Mouse (Mus musculus) adrenal gland, adult 18-20 months (tissue): ENCODE results near the gene Med24. TPM values are rescaled to one million over a fixed set of nuclear protein-coding genes. Genes with fewer than 3 reads are reported as not detected.
"Not testable (repeated sequence)": the region's sequence is repeated elsewhere in the genome, so short reads cannot be mapped to it uniquely, and the experiment has no call there.

Source experiments
- DNase-seq, 2 experiments: peaks; one replicate each; pipeline ENCODE4 v3.0.0; 2021 to 2022; ENCODE audit warnings: low spot score in 2 of 2
- total RNA-seq, 2 experiments: library from RNA; stranded (reverse); gene quantifications; 1 replicate in 1 of 2; 2 replicates in 1 of 2; pipeline ENCODE4 v1.2.3; 2021

Med24 gene
- total RNA-seq, 2 experiments from 2014 or later = 46.1 to 49.2 TPM

- no peak for DNase-seq
These were observed 33.8 kb downstream of the Med24 start for GRCm38 (mm10) chr11:98695408-98695807.

- no peak for DNase-seq
These were observed 34.9 kb downstream of the Med24 start for GRCm38 (mm10) chr11:98694301-98694700.

- no peak for DNase-seq
These were observed 35.5 kb downstream of the Med24 start for GRCm38 (mm10) chr11:98693746-98694145.

- DNase-seq = no peak
These were observed 36.0 kb downstream of the Med24 start for GRCm38 (mm10) chr11:98693201-98693600.

- DNase-seq = no peak
These were observed 41.2 kb downstream of the Med24 start for GRCm38 (mm10) chr11:98688009-98688408.

GRCm38 (mm10) chr11:98686976-98687375 lies 42.3 kb downstream of the Med24 start:
- no peak for DNase-seq

- no peak for DNase-seq
These were observed 43.6 kb downstream of the Med24 start for GRCm38 (mm10) chr11:98685642-98686041.

GRCm38 (mm10) chr11:98682811-98683210 lies 46.4 kb downstream of the Med24 start:
- DNase-seq = no peak

GRCm38 (mm10) chr11:98681786-98682745 lies 47.2 kb downstream of the Med24 start, which contains the start of gene Psmd3:
Psmd3 (plus strand) TSS chr11:98682554.
- DNase-seq = peak; percentile 95 to 97

GRCm38 (mm10) chr11:98681186-98681585 lies 48.0 kb downstream of the Med24 start:
- no peak for DNase-seq

GRCm38 (mm10) chr11:98680595-98680994 lies 48.6 kb downstream of the Med24 start:
- not testable (repeated sequence) for DNase-seq

- no peak for DNase-seq
These were observed 49.2 kb downstream of the Med24 start for GRCm38 (mm10) chr11:98680023-98680422.

GRCm38 (mm10) chr11:98675829-98676363 lies 53.3 kb downstream of the Med24 start:
- no peak for DNase-seq

GRCm38 (mm10) chr11:98673136-98673535 lies 56.1 kb downstream of the Med24 start:
- peak; percentile 31 to 54 for DNase-seq

GRCm38 (mm10) chr11:98672482-98672881 lies 56.8 kb downstream of the Med24 start:
- no peak for DNase-seq

GRCm38 (mm10) chr11:98671857-98672256 lies 57.4 kb downstream of the Med24 start:
- DNase-seq = peak in 1 of 2 experiments; percentile 20

GRCm38 (mm10) chr11:98671284-98671815 lies 57.9 kb downstream of the Med24 start:
- DNase-seq = no peak

- no peak for DNase-seq
These were observed 60.3 kb downstream of the Med24 start for GRCm38 (mm10) chr11:98668984-98669383.

- no peak for DNase-seq
These were observed 65.1 kb downstream of the Med24 start, which contains the start of gene Gsdma for GRCm38 (mm10) chr11:98664091-98664490. Gsdma (plus strand) TSS chr11:98664351.

GRCm38 (mm10) chr11:98660517-98660916 lies 68.7 kb downstream of the Med24 start:
- DNase-seq = peak in 1 of 2 experiments; percentile 23

GRCm38 (mm10) chr11:98655076-98655475 lies 74.2 kb downstream of the Med24 start:
- DNase-seq = peak; percentile 46
